Mouse (Mus musculus) heart, embryonic 14.5 days (tissue): ENCODE measurements around the gene Rps13. TPM values are rescaled to one million over a fixed set of nuclear protein-coding genes. Genes with fewer than 3 reads are reported as not detected.
"Not testable (repeated sequence)": the region's sequence is repeated elsewhere in the genome, so short reads cannot be mapped to it uniquely, and the experiment has no call there.

ENCODE experiments used
- ATAC-seq: fragments of 200-750 bp; cut with Nextera tagmentation; 2 replicates; pipeline ENCODE4 v1.8.0; 2017; ENCODE audit warnings: low read depth, moderate TSS enrichment; ENCODE audit not compliant: insufficient number of reproducible peaks, insufficient read depth, low FRiP score
- H3K27ac ChIP-seq, 2 experiments: fragments of 200-500 bp in 1 of 2; fragments of 300-500 bp in 1 of 2; sonication (generic) in 1 of 2; replicated peaks in 1 of 2; 2 replicates each; pipeline ENCODE4 v1.5.1; 2012 to 2014; ENCODE audit warnings: low read depth in 2 of 2, low read length in 2 of 2, control low read depth in 1 of 2, mild to moderate bottlenecking in 1 of 2, mixed read lengths in 1 of 2; ENCODE audit not compliant: control insufficient read depth in 1 of 2, insufficient read depth in 1 of 2
- H3K27me3 ChIP-seq: fragments of 300-500 bp; sonication (generic); 2 replicates; pipeline ENCODE4 v1.6.1; 2014; ENCODE audit warnings: mild to moderate bottlenecking, low read length, control low read depth; ENCODE audit not compliant: control insufficient read depth, insufficient read depth
- H3K36me3 ChIP-seq: fragments of 300-500 bp; sonication (generic); 2 replicates; pipeline ENCODE4 v1.6.1; 2014; ENCODE audit warnings: mild to moderate bottlenecking, control low read depth, low read length, mixed read lengths; ENCODE audit not compliant: control insufficient read depth, insufficient read depth
- H3K4me1 ChIP-seq, 2 experiments: fragments of 200-500 bp in 1 of 2; fragments of 300-500 bp in 1 of 2; sonication (generic) in 1 of 2; 2 replicates each; pipeline ENCODE4 v1.6.1; 2012 to 2014; ENCODE audit warnings: low read length in 2 of 2, control low read depth in 1 of 2, mixed read lengths in 1 of 2; ENCODE audit not compliant: control insufficient read depth in 2 of 2, insufficient read depth in 2 of 2
- H3K4me2 ChIP-seq: fragments of 300-500 bp; sonication (generic); 2 replicates; pipeline ENCODE4 v1.6.1; 2014; ENCODE audit warnings: mild to moderate bottlenecking, low read length
- H3K4me3 ChIP-seq, 2 experiments: fragments of 200-500 bp in 1 of 2; fragments of 300-500 bp in 1 of 2; sonication (generic) in 1 of 2; 2 replicates each; pipeline ENCODE4 v1.5.1; 2012 to 2014; ENCODE audit warnings: low read length in 2 of 2, mild to moderate bottlenecking in 2 of 2, control low read depth in 1 of 2, low read depth in 1 of 2, moderate library complexity in 1 of 2; ENCODE audit not compliant: control insufficient read depth in 1 of 2, insufficient read depth in 1 of 2
- H3K9ac ChIP-seq: fragments of 300-500 bp; sonication (generic); 2 replicates; pipeline ENCODE4 v1.6.1; 2014; ENCODE audit warnings: mild to moderate bottlenecking, low read length
- H3K9me3 ChIP-seq: fragments of 300-500 bp; sonication (generic); 2 replicates; pipeline ENCODE4 v1.6.1; 2016; ENCODE audit warnings: low read length, control low read depth; ENCODE audit not compliant: control insufficient read depth
- WGBS: fragments of 180-500 bp; shearing (Covaris S2); extraction: QIAGEN DNeasy Blood & Tissue Kit; methylation state at CpG from one replicate; pipeline ENCODE4 v1.1.7; 2014; 5-methylcytosine and 5-hydroxymethylcytosine counted together
- polyA plus RNA-seq: library from polyadenylated mRNA; unstranded; fragments of >200 nt; fragmentation: Nextera tagmentation; extraction: Ambion mirVana; gene quantifications from 2 replicates; pipeline ENCODE4 v1.2.1, GENCODE M21; 2014

Rps13 gene
- 624 and 675 TPM in 2 replicates for polyA plus RNA-seq

- peaks cover 48% of the 10 kb centered on the region for H3K36me3 ChIP-seq
- peak within 1 kb of the TSS; percentile 73 for H3K4me2 ChIP-seq
- H3K4me1 ChIP-seq: peaks cover 4 to 17% of the 10 kb centered on the region in 2 experiments
- peak; percentile 99 for ATAC-seq
- WGBS: under 1% methylated on average over 71 of the region's 78 CpGs
- H3K9me3 ChIP-seq: no peaks in the 10 kb centered on the region
- peak within 1 kb of the TSS; percentile 71 to 94 for H3K4me3 ChIP-seq
- peak within 1 kb of the TSS; percentile 92 for H3K9ac ChIP-seq
- H3K27ac ChIP-seq: peak within 1 kb of the TSS; percentile 74 to 80
- H3K27me3 ChIP-seq: no peaks in the 10 kb centered on the region
Measured at GRCm38 (mm10) chr7:116333713-116334668, at the start of gene Rps13. TSS of gene Rps13 (minus strand) at chr7:116334195.

- WGBS: 90% methylated on average over 6 of the region's 6 CpGs
Measured at GRCm38 (mm10) chr7:116379181-116379580, 45.2 kb upstream of the Rps13 start.

GRCm38 (mm10) chr7:116374284-116374683, 40.3 kb upstream of the Rps13 start:
- Histone ChIP-seq H3K36me3 (peaks cover 58% of the 10 kb centered on the region), H3K4me3 (no peak overlapping the region), H3K4me2 (no peak overlapping the region), H3K9me3 (no peaks in the 10 kb centered on the region), H3K4me1 (0 out of 4 replicates have a peak, but pooled peaks cover 0 to 4% of the 10 kb centered on the region in 2 experiments), H3K27me3 (no peaks in the 10 kb centered on the region), H3K27ac (no peak overlapping the region), H3K9ac (no peak overlapping the region)
- 85% methylated on average over 1 of the region's 1 CpGs for WGBS
- no peak for ATAC-seq

More at GRCm38 (mm10) chr7:116379181-116379580, 45.2 kb upstream of the Rps13 start:
- H3K27me3 ChIP-seq, H3K9ac ChIP-seq, H3K27ac ChIP-seq, H3K9me3 ChIP-seq, H3K4me1 ChIP-seq, H3K4me3 ChIP-seq, ATAC-seq, H3K4me2 ChIP-seq: not testable (repeated sequence)
- peaks cover 40% of the 10 kb centered on the region for H3K36me3 ChIP-seq

GRCm38 (mm10) chr7:116336226-116336625, 2.2 kb upstream of the Rps13 start:
- Histone ChIP-seq H3K4me3 (no peak overlapping the region), H3K9me3 (no peaks in the 10 kb centered on the region), H3K36me3 (peaks cover 47% of the 10 kb centered on the region), H3K9ac (no peak overlapping the region), H3K4me1 (peaks cover 4 to 17% of the 10 kb centered on the region in 2 experiments), H3K4me2 (no peak overlapping the region), H3K27ac (no peak overlapping the region), H3K27me3 (no peaks in the 10 kb centered on the region)
- WGBS: 71% methylated on average over 1 of the region's 1 CpGs
- no peak for ATAC-seq

GRCm38 (mm10) chr7:116335133-116335532, 1.1 kb upstream of the Rps13 start:
- H3K9me3 ChIP-seq: no peaks in the 10 kb centered on the region
- H3K9ac ChIP-seq: peak overlapping the region; percentile 92; the same call in 1 of the 2 replicates
- H3K4me2 ChIP-seq: peak overlapping the region; percentile 73
- no peak overlapping the region for H3K27ac ChIP-seq
- H3K27me3 ChIP-seq: no peaks in the 10 kb centered on the region
- H3K4me1 ChIP-seq: peaks cover 4 to 17% of the 10 kb centered on the region in 2 experiments
- 87% methylated on average over 6 of the region's 6 CpGs for WGBS
- peaks cover 50% of the 10 kb centered on the region for H3K36me3 ChIP-seq
- peak overlapping the region in 1 of 2 experiments; percentile 71; a peak in 1 of 4 replicates for H3K4me3 ChIP-seq
- ATAC-seq: no peak

GRCm38 (mm10) chr7:116334669-116335038, 659 bp upstream of the Rps13 start:
- Histone ChIP-seq H3K36me3 (peaks cover 50% of the 10 kb centered on the region), H3K4me3 (peak overlapping the region; percentile 71 to 94), H3K9ac (peak overlapping the region; percentile 92), H3K9me3 (no peaks in the 10 kb centered on the region), H3K27me3 (no peaks in the 10 kb centered on the region), H3K4me1 (peaks cover 4 to 17% of the 10 kb centered on the region in 2 experiments), H3K27ac (0 out of 4 replicates have a peak overlapping the region, but pooled peaks of 1 of the 2 experiments have one; percentile 19), H3K4me2 (peak overlapping the region; percentile 73)
- 12% methylated on average over 8 of the region's 8 CpGs for WGBS
- ATAC-seq: no peak

- Histone ChIP-seq H3K9ac (no peak overlapping the region), H3K36me3 (peaks cover 43% of the 10 kb centered on the region), H3K9me3 (no peaks in the 10 kb centered on the region), H3K27ac (no peak overlapping the region), H3K27me3 (no peaks in the 10 kb centered on the region), H3K4me2 (no peak overlapping the region), H3K4me1 (peaks cover 4 to 17% of the 10 kb centered on the region in 2 experiments), H3K4me3 (no peak overlapping the region)
- ATAC-seq: no peak
- 87% methylated on average over 2 of the region's 2 CpGs for WGBS
Measured at GRCm38 (mm10) chr7:116331246-116331645, 2.7 kb downstream of the Rps13 start.
